Mouse (Mus musculus) midbrain, embryonic 10.5 days (tissue): ENCODE data around the gene Ldhb. TPM values are rescaled to one million over a fixed set of nuclear protein-coding genes. Genes with fewer than 3 reads are reported as not detected.

Experiments used
- DNase-seq: peaks from one replicate; pipeline ENCODE4 v3.0.0-alpha.2; 2017; ENCODE audit warnings: low spot score
- H3K27ac ChIP-seq: fragments of 300-500 bp; sonication (generic); replicated peaks from 2 replicates; pipeline ENCODE4 v1.5.1; 2016; ENCODE audit warnings: mild to moderate bottlenecking
- H3K27me3 ChIP-seq: fragments of 300-500 bp; sonication (generic); 2 replicates; pipeline ENCODE4 v1.6.1; 2016; ENCODE audit warnings: low read depth, mild to moderate bottlenecking; ENCODE audit not compliant: poor library complexity, severe bottlenecking
- H3K36me3 ChIP-seq: fragments of 300-500 bp; sonication (generic); 2 replicates; pipeline ENCODE4 v1.6.1; 2016; ENCODE audit warnings: mild to moderate bottlenecking, moderate library complexity
- H3K4me1 ChIP-seq: fragments of 300-500 bp; sonication (generic); 2 replicates; pipeline ENCODE4 v1.6.1; 2016
- H3K4me3 ChIP-seq: fragments of 300-500 bp; sonication (generic); 2 replicates; pipeline ENCODE4 v1.5.1; 2016; ENCODE audit warnings: mild to moderate bottlenecking, moderate library complexity
- H3K9me3 ChIP-seq: fragments of 300-500 bp; sonication (generic); replicated peaks from 2 replicates; pipeline ENCODE4 v1.6.1; 2016; ENCODE audit warnings: mild to moderate bottlenecking
- WGBS: fragments of 180-500 bp; shearing (Covaris S2); methylation state at CpG from one replicate; pipeline ENCODE4 v1.1.7; 2016; 5-methylcytosine and 5-hydroxymethylcytosine counted together
- polyA plus RNA-seq: library from polyadenylated mRNA; unstranded; fragments of >200 nt; fragmentation: Nextera tagmentation; extraction: Ambion mirVana; gene quantifications from 2 replicates; pipeline ENCODE4 v1.2.1, GENCODE M21; 2016

Ldhb gene
- polyA plus RNA-seq, 1 experiment from 2014 or later, result 324 TPM

DNA sequence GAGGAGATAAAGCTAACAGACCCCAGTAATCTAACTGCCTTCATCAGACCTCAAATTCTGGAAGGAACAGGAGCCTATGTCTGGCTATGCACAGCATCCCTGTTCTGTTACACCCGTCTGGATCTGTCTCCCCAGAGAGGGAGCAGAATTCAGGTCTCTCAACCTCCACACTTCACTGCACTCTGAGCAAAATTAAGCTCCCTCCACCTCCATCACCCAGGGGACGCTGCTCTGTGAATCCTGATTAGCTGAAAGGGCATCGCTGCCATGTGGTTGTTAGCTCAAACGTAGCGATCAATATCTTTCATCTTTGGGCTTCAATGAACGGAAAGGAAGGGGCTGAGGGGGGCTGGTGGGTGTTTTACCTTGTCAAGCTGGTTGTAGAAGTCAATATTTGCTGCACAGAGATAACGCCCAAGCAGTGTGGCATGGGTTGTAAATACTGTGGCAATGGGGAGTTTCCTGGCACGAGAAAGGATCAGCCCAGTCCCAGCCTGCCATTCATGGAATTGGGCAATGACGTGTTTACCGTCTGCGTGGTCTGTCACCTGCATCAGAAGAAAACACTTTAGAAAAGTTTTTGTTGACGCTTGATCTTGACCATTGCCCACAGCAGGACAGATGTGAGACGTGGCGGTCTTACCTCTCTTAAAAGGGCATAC is 48.6 kb downstream of the Ldhb start:
- Histone ChIP-seq H3K9me3 (no peaks in the 10 kb centered on the region), H3K27ac (no peak overlapping the region), H3K27me3 (no peaks in the 10 kb centered on the region), H3K36me3 (no peaks in the 10 kb centered on the region), H3K4me3 (no peak overlapping the region), H3K4me1 (peaks cover 26% of the 10 kb centered on the region)
- WGBS, result 75% methylated on average over 14 of the region's 14 CpGs
- DNase-seq, result no peak

DNA sequence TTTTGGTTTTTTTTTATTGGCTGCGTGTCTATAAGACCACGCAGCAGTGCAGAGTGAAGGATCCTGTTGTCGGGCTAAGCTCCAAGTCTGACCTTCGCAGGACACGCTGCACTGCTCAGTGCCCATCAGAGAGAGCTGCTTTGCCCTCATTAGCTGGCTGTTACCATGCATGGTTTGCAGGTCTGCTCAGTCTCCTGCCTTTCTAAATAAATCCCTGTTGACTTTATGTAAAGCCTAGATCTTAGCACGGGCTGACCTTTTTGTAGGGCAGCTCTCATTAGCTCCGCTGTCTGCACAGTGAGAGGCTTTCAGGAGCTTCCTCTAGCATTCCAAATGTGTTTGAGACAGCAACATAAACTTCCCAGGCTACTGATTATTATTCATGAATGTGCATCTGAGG is 49.7 kb downstream of the Ldhb start:
- peaks cover 26% of the 10 kb centered on the region for H3K4me1 ChIP-seq
- no peaks in the 10 kb centered on the region for H3K36me3 ChIP-seq
- H3K27me3 ChIP-seq, result no peaks in the 10 kb centered on the region
- DNase-seq, result no peak
- no peaks in the 10 kb centered on the region for H3K9me3 ChIP-seq
- no peak overlapping the region for H3K27ac ChIP-seq
- no peak overlapping the region for H3K4me3 ChIP-seq
- 49% methylated on average over 7 of the region's 7 CpGs for WGBS

GRCm38 (mm10) chr6:142455314-142455996 is 52.3 kb downstream of the Ldhb start:
- Histone ChIP-seq H3K9me3 (no peaks in the 10 kb centered on the region), H3K4me1 (peaks cover 26% of the 10 kb centered on the region), H3K27ac (no peak overlapping the region), H3K27me3 (no peaks in the 10 kb centered on the region), H3K36me3 (no peaks in the 10 kb centered on the region), H3K4me3 (no peak overlapping the region)
- 71% methylated on average over 7 of the region's 7 CpGs for WGBS
- no peak for DNase-seq

GRCm38 (mm10) chr6:142453311-142453710 is 54.4 kb downstream of the Ldhb start:
- no peak overlapping the region for H3K4me3 ChIP-seq
- peaks cover 15% of the 10 kb centered on the region for H3K4me1 ChIP-seq
- no peak for DNase-seq
- WGBS, result 81% methylated on average over 2 of the region's 2 CpGs
- H3K9me3 ChIP-seq, result no peaks in the 10 kb centered on the region
- H3K27me3 ChIP-seq, result no peaks in the 10 kb centered on the region
- no peak overlapping the region for H3K27ac ChIP-seq
- H3K36me3 ChIP-seq, result no peaks in the 10 kb centered on the region

DNA sequence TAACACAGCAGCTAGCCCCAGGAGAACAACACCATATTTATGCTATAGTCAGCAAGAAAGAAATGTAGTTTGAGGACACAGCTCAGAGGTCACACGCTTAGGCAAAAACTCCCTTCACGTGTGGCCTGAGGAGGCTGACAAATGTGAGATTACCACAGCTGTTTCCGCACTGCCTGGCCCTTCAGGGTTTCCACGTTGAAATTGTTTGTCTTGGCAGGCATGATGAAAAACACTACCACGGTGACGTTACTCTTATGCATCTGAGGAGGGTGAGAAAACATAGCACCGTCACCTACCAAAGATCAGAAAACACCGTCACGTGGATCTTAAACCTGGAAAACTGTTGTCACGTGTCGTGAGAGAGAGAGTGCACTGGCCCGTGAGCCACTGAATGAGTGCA is 56.4 kb downstream of the Ldhb start:
- no peak overlapping the region for H3K4me3 ChIP-seq
- 0 out of 2 replicates have a peak, but pooled peaks cover 4% of the 10 kb centered on the region for H3K4me1 ChIP-seq
- DNase-seq, result no peak
- H3K36me3 ChIP-seq, result no peaks in the 10 kb centered on the region
- H3K27me3 ChIP-seq, result no peaks in the 10 kb centered on the region
- no peak overlapping the region for H3K27ac ChIP-seq
- H3K9me3 ChIP-seq, result no peaks in the 10 kb centered on the region
- WGBS, result 84% methylated on average over 12 of the region's 12 CpGs

Other genes starting within 250 kb of the Ldhb start
- 0.62 and 1.7 TPM in 2 replicates for gene Iapp, start 209.5 kb downstream of the Ldhb start, polyA plus RNA-seq
- 0.47 and 0.77 TPM in 2 replicates for gene Slco1a5, start 185.0 kb downstream of the Ldhb start, polyA plus RNA-seq
- gene Pyroxd1, start 162.3 kb downstream of the Ldhb start, polyA plus RNA-seq, result 21.5 and 21.9 TPM in 2 replicates
- 40.1 and 41.4 TPM in 2 replicates for gene Recql, start 120.9 kb downstream of the Ldhb start, polyA plus RNA-seq
- 124 and 125 TPM in 2 replicates for gene Golt1b, start 120.7 kb downstream of the Ldhb start, polyA plus RNA-seq
- 0.79 and 1.6 TPM in 2 replicates for gene Spx, start 94.5 kb downstream of the Ldhb start, polyA plus RNA-seq
- 0.07 and 0.11 TPM in 2 replicates for gene Gys2, start 34.8 kb downstream of the Ldhb start, polyA plus RNA-seq
- gene Kcnj8, start 63.7 kb upstream of the Ldhb start, polyA plus RNA-seq, result 2.2 and 5.2 TPM in 2 replicates
- 1.00 and 1.9 TPM in 2 replicates for gene Abcc9, start 194.4 kb upstream of the Ldhb start, polyA plus RNA-seq
- 81.0 and 86.6 TPM in 2 replicates for gene Cmas, start 248.7 kb upstream of the Ldhb start, polyA plus RNA-seq